Mouse (Mus musculus) limb, embryonic 13.5 days (tissue): Measurements from ENCODE around the gene Stra6. TPM values are rescaled to one million over a fixed set of nuclear protein-coding genes. Genes with fewer than 3 reads are reported as not detected.

Source experiments
- ATAC-seq: fragments of 200-750 bp; cut with Nextera tagmentation; 2 replicates; pipeline ENCODE4 v1.8.0; 2017; ENCODE audit warnings: low read depth, moderate number of reproducible peaks, moderate TSS enrichment; ENCODE audit not compliant: low FRiP score
- H3K27ac ChIP-seq: fragments of 300-500 bp; sonication (generic); 2 replicates; pipeline ENCODE4 v1.5.1; 2015; ENCODE audit warnings: inconsistent platforms, mild to moderate bottlenecking, moderate library complexity
- H3K27me3 ChIP-seq: fragments of 300-500 bp; sonication (generic); 2 replicates; pipeline ENCODE4 v1.6.1; 2015; ENCODE audit warnings: mild to moderate bottlenecking, inconsistent platforms
- H3K36me3 ChIP-seq: fragments of 300-500 bp; sonication (generic); 2 replicates; pipeline ENCODE4 v1.6.1; 2015; ENCODE audit warnings: inconsistent platforms, mild to moderate bottlenecking, moderate library complexity
- H3K4me1 ChIP-seq: fragments of 300-500 bp; sonication (generic); 2 replicates; pipeline ENCODE4 v1.6.1; 2015; ENCODE audit warnings: inconsistent platforms
- H3K4me2 ChIP-seq: fragments of 300-500 bp; sonication (generic); replicated peaks from 2 replicates; pipeline ENCODE4 v1.6.1; 2015; ENCODE audit warnings: inconsistent platforms, mild to moderate bottlenecking, moderate library complexity
- H3K4me3 ChIP-seq: fragments of 300-500 bp; sonication (generic); 2 replicates; pipeline ENCODE4 v1.5.1; 2015; ENCODE audit warnings: moderate library complexity, mild to moderate bottlenecking, inconsistent platforms
- H3K9ac ChIP-seq: fragments of 300-500 bp; sonication (generic); 2 replicates; pipeline ENCODE4 v1.6.1; 2015; ENCODE audit warnings: mild to moderate bottlenecking, inconsistent platforms
- H3K9me3 ChIP-seq: fragments of 300-500 bp; sonication (generic); 2 replicates; pipeline ENCODE4 v1.6.1; 2016; ENCODE audit warnings: inconsistent platforms
- WGBS: fragments of 180-500 bp; shearing (Covaris S2); methylation state at CpG from one replicate; pipeline ENCODE4 v1.1.7; 2015; 5-methylcytosine and 5-hydroxymethylcytosine counted together
- polyA plus RNA-seq: library from polyadenylated mRNA; unstranded; fragments of >200 nt; fragmentation: Nextera tagmentation; extraction: Ambion mirVana; gene quantifications from 2 replicates; pipeline ENCODE4 v1.2.1, GENCODE M21; 2015

Gene Stra6
- polyA plus RNA-seq, 1 experiment from 2014 or later: 29.9 TPM

- H3K4me2 ChIP-seq: no peak overlapping the region
- no peaks in the 10 kb centered on the region for H3K36me3 ChIP-seq
- WGBS: 73% methylated on average over 1 of the region's 1 CpGs
- peaks cover 7% of the 10 kb centered on the region; the same call in 1 of the 2 replicates for H3K9me3 ChIP-seq
- no peak overlapping the region for H3K4me3 ChIP-seq
- H3K9ac ChIP-seq: no peak overlapping the region
- H3K27ac ChIP-seq: no peak overlapping the region
- no peak for ATAC-seq
- H3K4me1 ChIP-seq: peaks cover 20% of the 10 kb centered on the region
- no peaks in the 10 kb centered on the region for H3K27me3 ChIP-seq
Observed at GRCm38 (mm10) chr9:58165779-58166178, 102.2 kb downstream of the Stra6 start.

DNA sequence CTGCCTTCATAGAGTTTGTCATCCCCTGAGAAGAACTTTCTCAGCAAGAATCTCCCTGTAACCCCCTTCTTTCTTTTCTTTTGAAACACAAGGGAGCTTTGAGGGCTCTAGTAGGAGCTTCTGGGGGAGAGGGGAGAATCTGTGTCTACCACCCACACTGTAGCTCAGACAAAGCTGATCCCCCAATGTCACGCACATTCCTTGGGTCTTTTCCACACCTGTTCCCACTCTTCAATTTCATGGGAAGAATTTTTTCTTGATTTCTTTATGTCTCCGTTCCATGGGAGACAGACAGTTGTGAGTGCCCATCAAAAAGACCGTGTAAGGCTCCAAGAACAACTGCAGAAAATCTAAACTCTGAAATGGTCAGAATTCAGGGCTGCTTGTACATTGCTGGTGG lies 105.3 kb downstream of the Stra6 start:
- no peaks in the 10 kb centered on the region for H3K36me3 ChIP-seq
- H3K9me3 ChIP-seq: peaks cover 7% of the 10 kb centered on the region; the same call in 1 of the 2 replicates
- peaks cover 9% of the 10 kb centered on the region for H3K4me1 ChIP-seq
- peak overlapping the region; percentile 28; the same call in 1 of the 2 replicates for H3K27ac ChIP-seq
- H3K4me2 ChIP-seq: no peak overlapping the region
- 59% methylated on average over 3 of the region's 3 CpGs for WGBS
- no peaks in the 10 kb centered on the region for H3K27me3 ChIP-seq
- H3K4me3 ChIP-seq: no peak overlapping the region
- ATAC-seq: peak; percentile 76
- no peak overlapping the region for H3K9ac ChIP-seq

DNA sequence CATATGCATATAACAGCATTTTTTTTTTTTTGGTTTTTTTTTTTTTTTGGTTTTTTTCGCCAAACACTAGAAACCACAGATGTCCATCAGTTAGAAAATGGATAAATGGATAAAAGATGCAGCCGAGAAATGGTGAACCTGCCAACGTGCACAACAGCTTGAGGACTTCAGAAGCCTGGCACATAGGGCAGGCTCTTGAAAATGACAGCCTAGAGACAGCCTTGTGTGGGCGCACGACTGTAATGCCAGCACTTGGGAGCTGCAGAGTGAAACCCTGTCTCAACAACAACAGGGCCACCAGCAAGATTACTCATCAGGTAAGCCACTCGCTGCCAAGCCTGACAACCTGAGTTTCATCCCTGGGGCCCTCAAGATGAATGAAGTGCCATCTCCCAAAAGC lies 105.8 kb downstream of the Stra6 start:
- 80% methylated on average over 6 of the region's 6 CpGs for WGBS
- peaks cover 7% of the 10 kb centered on the region; the same call in 1 of the 2 replicates for H3K9me3 ChIP-seq
- no peak for ATAC-seq

DNA sequence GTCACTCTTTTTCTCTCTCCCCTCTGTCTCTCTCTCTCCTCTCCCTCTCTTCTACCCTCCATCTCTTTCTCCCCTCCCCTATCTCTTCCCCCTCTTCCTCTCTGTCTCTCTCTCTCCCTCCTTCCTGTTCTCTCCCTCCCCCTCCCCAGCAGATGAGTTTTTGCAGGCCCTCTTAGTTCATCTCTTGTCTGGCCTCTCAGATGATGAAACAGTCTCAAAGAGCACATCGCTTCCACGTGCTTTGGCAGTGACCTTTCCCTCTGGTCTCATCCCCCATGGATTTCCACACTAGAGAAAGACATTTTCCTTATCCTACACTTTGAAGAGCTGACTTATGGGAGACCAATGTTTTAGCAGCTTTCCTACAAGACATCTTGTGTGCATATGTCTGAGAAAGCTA lies 109.3 kb downstream of the Stra6 start:
- Histone ChIP-seq H3K27ac (no peak overlapping the region), H3K4me1 (peaks cover 34% of the 10 kb centered on the region), H3K27me3 (no peaks in the 10 kb centered on the region), H3K4me2 (no peak overlapping the region), H3K9ac (no peak overlapping the region), H3K4me3 (no peak overlapping the region), H3K9me3 (no peaks in the 10 kb centered on the region), H3K36me3 (no peaks in the 10 kb centered on the region)
- 62% methylated on average over 2 of the region's 2 CpGs for WGBS
- no peak for ATAC-seq

More for the DNA sequence above, 105.8 kb downstream of the Stra6 start:
- Histone ChIP-seq H3K27me3 (no peaks in the 10 kb centered on the region), H3K27ac (no peak overlapping the region), H3K4me3 (no peak overlapping the region), H3K9ac (no peak overlapping the region), H3K36me3 (no peaks in the 10 kb centered on the region), H3K4me2 (no peak overlapping the region), H3K4me1 (peaks cover 10% of the 10 kb centered on the region)

GRCm38 (mm10) chr9:58174818-58175251 lies 111.2 kb downstream of the Stra6 start:
- no peaks in the 10 kb centered on the region for H3K27me3 ChIP-seq
- H3K4me3 ChIP-seq: no peak overlapping the region
- H3K27ac ChIP-seq: no peak overlapping the region; the same call in 1 of the 2 replicates
- H3K4me2 ChIP-seq: no peak overlapping the region
- no peaks in the 10 kb centered on the region for H3K36me3 ChIP-seq
- peak; percentile 51; the same call in 1 of the 2 replicates for ATAC-seq
- peaks cover 24% of the 10 kb centered on the region for H3K4me1 ChIP-seq
- H3K9ac ChIP-seq: no peak overlapping the region
- WGBS: 29% methylated on average over 5 of the region's 5 CpGs
- H3K9me3 ChIP-seq: no peaks in the 10 kb centered on the region

DNA sequence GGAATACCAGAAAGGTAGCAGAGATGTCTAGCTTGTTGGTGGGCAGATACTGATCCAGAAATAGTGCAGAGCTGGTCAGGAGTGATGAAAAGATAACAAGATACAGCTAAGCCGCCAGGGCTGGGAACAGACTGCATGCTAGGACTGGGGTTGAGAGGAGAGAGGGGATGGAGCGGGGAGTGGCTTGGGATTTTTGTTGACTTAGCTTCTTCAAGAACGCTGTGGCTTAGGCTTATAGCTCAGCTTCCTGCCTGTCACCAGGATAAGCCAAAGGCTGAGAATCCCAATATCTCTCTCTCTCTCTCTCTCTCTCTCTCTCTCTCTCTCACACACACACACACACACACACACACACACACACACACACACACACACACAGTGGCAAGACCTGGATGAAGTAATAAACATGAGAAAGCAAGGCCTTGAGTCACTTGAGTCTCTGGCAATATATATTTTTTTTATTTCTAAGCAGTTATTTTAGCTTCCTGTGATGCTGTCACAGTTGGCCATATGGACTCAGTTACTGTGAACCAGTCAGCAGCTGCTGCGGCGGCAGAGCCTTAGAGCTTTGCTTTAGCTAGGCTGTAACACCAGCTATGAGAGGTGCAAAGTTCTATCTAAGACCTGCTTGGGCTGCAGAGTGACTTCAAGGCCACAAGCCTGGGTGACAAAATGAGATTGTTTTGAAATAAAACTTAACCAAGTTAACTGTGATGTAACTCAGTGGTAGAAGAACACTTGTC lies 112.3 kb downstream of the Stra6 start:
- Histone ChIP-seq H3K4me1 (peaks cover 24% of the 10 kb centered on the region), H3K9me3 (no peaks in the 10 kb centered on the region), H3K36me3 (no peaks in the 10 kb centered on the region), H3K4me2 (no peak overlapping the region), H3K9ac (no peak overlapping the region), H3K27me3 (no peaks in the 10 kb centered on the region), H3K4me3 (no peak overlapping the region), H3K27ac (peak overlapping the region; percentile 67; the same call in 1 of the 2 replicates)
- 24% methylated on average over 5 of the region's 5 CpGs for WGBS
- ATAC-seq: 0 out of 2 replicates have a peak, but pooled peaks have one; percentile 57

DNA sequence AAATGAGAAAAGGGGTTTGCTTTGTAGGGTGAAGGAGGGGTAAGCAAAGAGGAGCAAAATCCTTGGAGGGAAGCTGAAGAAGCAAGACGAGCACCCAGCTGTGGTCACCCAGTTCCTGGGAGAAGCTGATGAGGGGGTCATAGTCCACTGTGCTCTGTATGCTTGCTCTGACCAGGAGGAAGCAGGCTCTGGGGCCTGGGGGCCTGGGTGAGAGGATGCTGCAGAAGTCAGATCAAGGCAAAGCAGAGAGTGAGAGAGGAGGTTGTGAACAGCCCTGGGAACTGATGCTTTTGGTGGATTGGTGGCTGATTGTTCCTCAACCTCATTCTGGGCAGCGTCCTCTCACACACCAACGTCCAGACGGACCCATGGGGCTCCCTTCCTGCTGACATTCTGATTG lies 113.6 kb downstream of the Stra6 start:
- H3K9me3 ChIP-seq: no peaks in the 10 kb centered on the region
- no peak overlapping the region for H3K4me3 ChIP-seq
- no peak overlapping the region for H3K9ac ChIP-seq
- H3K36me3 ChIP-seq: no peaks in the 10 kb centered on the region
- H3K27me3 ChIP-seq: no peaks in the 10 kb centered on the region
- ATAC-seq: no peak
- 67% methylated on average over 4 of the region's 4 CpGs for WGBS
- H3K4me2 ChIP-seq: no peak overlapping the region
- peaks cover 24% of the 10 kb centered on the region for H3K4me1 ChIP-seq
- no peak overlapping the region for H3K27ac ChIP-seq

DNA sequence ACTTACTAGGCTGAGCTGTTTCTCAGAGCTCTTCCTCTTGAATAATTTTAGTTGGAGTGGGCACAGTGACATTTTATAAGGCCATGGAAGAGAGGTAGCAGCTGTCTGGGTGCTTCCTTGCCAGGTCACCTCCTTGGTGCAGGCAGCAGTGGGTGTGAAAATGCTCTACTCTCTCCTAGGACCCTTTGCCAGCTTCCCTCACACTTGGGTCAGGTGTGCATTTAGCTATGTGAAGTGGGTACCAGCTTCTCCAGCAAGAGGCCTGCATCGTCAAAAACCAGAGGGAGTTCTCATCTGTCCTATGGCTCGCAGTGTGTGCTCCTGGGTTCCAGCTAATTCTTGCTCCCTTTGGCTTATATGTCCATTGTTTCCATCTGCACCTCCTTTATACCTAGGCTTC lies 115.8 kb downstream of the Stra6 start:
- peaks cover 24% of the 10 kb centered on the region for H3K4me1 ChIP-seq
- H3K36me3 ChIP-seq: no peaks in the 10 kb centered on the region
- H3K4me2 ChIP-seq: no peak overlapping the region
- no peak overlapping the region for H3K9ac ChIP-seq
- no peak overlapping the region for H3K27ac ChIP-seq
- H3K9me3 ChIP-seq: no peaks in the 10 kb centered on the region
- WGBS: 77% methylated on average over 2 of the region's 2 CpGs
- H3K4me3 ChIP-seq: no peak overlapping the region
- no peaks in the 10 kb centered on the region for H3K27me3 ChIP-seq
- no peak for ATAC-seq

- Histone ChIP-seq H3K27ac (no peak overlapping the region), H3K27me3 (no peaks in the 10 kb centered on the region), H3K4me2 (no peak overlapping the region), H3K36me3 (no peaks in the 10 kb centered on the region), H3K4me1 (no peaks in the 10 kb centered on the region), H3K4me3 (no peak overlapping the region), H3K9me3 (no peaks in the 10 kb centered on the region), H3K9ac (no peak overlapping the region)
- WGBS: 80% methylated on average over 6 of the region's 6 CpGs
- ATAC-seq: no peak
Observed at GRCm38 (mm10) chr9:58184456-58184855, 120.9 kb downstream of the Stra6 start.

DNA sequence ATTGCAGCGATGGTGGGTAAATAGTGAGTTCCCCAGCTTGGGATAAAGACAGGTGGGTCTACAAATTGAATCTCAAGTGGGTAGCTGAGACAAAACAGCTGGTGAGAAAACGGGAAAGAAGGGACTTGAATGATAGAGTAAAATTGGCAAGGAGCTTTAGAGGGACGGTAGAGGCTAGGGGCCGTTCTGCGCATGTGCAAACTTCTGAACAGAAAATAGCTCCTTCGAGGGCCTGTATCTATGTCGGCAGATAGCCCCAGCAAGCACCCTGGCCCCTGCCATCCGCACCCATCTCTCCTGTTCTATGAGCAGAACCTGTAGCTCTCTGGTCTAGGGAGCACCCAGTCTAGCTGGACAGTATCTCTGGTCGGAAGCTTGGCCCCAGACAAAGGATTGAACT lies 130.6 kb downstream of the Stra6 start:
- Histone ChIP-seq H3K4me1 (peaks cover 36% of the 10 kb centered on the region), H3K36me3 (no peaks in the 10 kb centered on the region), H3K9ac (no peak overlapping the region), H3K4me3 (no peak overlapping the region), H3K9me3 (no peaks in the 10 kb centered on the region), H3K27ac (no peak overlapping the region), H3K4me2 (no peak overlapping the region), H3K27me3 (peaks cover 54% of the 10 kb centered on the region)
- WGBS: 61% methylated on average over 9 of the region's 9 CpGs
- no peak for ATAC-seq

DNA sequence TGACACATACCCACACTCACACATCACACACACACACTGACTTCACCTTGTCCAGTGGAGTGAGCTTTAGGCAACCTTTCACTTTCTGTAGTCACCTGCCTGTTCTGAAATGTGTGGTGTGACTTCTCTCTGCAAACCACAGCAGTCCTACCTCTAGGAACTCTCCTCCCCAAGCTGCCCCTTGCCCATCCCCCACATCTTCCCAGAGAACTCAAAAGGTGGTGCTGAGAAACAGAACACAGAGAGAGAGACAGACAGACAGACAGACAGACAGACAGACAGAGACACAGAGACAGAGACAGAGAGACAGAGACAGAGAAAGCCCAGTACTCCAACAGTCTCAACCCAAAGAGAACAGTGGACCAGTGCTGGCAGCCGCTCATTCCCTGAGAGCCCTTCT lies 132.1 kb downstream of the Stra6 start:
- no peak for ATAC-seq
- Histone ChIP-seq H3K36me3 (no peaks in the 10 kb centered on the region), H3K4me2 (no peak overlapping the region; the same call in 1 of the 2 replicates), H3K9ac (no peak overlapping the region), H3K4me1 (peaks cover 51% of the 10 kb centered on the region), H3K27me3 (peaks cover 69% of the 10 kb centered on the region), H3K27ac (no peak overlapping the region), H3K4me3 (no peak overlapping the region), H3K9me3 (no peaks in the 10 kb centered on the region)
- WGBS: 5% methylated on average over 1 of the region's 1 CpGs

- 4% methylated on average over 14 of the region's 14 CpGs for WGBS
- Histone ChIP-seq H3K4me1 (peaks cover 56% of the 10 kb centered on the region), H3K4me2 (peak overlapping the region; percentile 64), H3K4me3 (peak overlapping the region; percentile 23), H3K27me3 (peaks cover 74% of the 10 kb centered on the region), H3K9me3 (no peaks in the 10 kb centered on the region), H3K9ac (peak overlapping the region; percentile 48; the same call in 1 of the 2 replicates), H3K36me3 (no peaks in the 10 kb centered on the region), H3K27ac (no peak overlapping the region)
- ATAC-seq: no peak
Observed at GRCm38 (mm10) chr9:58196141-58196540, 132.6 kb downstream of the Stra6 start.
